Mouse (Mus musculus) 416B (cell line): ENCODE measurements around the gene Tiparp.

ENCODE experiments used
- DNase-seq: peaks from one replicate; pipeline ENCODE4 v3.0.0; 2011; ENCODE audit warnings: low read depth

Tiparp gene

DNA sequence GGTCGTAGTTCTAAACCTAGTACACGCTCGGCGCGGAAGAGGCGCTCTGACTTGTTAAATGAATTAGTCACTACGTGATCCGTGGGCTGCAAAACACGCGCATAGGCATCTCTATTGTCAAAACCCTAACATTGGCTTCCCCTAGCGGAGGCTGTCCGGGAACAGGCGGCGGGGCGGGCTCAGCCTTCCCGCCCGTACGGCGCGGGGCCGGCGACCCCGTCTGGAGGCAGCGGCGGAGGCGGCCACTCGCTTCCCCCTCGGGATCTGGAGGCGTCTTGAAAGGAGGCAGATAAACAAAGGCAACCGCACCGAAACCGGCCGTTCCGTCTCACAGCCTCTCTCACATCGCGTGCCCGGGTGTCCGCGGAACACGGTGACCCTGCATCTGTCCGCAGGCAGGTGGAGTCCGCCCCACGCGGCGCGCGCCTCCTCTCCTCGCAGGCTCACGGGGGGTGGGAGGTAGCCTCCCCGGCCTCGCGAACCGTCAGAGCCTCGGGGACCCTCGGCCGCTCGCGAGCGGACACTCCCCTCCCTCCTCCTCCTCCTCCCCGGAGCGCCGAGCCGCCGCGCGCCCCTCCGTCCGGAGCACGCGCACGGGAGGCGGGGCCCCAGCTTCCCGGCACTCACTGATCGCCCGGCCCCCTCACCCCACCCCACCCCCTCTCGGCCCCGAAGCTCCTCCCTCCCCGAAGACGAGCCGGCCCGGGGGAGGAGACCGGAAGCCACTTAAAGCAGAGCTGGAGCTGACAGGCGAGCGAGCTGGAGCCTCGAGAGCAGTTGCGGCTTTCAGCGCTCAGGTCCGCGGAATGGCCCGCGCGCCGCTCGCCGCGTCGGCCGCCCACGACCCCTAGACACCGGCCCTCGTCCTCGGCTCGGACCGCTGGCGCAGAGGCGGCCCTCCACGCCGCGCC lies at the start of gene Tiparp:
Tiparp (plus strand) TSS at position 720 of the 911 bp plus-strand sequence.
- DNase-seq: peak; percentile 95

DNA sequence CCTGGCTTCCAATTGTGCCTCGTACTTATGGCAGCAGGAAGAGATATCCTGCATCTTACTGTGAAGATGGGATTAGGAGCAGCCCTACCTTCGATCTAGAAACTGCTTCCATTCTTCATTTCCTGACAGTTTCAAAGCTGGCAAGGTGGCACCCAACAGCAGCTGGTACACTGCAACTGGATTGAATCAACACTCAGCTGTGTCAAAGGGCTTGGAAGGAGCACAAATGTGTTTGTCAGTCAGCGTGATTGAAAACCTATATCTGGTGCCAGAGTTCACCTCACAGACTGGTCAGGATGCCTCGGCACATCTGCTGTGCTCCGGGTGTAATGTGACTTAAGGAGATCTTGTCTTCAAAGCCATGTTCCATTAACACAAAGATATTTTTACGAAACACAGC lies 47.5 kb upstream of the Tiparp start:
- no peak for DNase-seq

DNA sequence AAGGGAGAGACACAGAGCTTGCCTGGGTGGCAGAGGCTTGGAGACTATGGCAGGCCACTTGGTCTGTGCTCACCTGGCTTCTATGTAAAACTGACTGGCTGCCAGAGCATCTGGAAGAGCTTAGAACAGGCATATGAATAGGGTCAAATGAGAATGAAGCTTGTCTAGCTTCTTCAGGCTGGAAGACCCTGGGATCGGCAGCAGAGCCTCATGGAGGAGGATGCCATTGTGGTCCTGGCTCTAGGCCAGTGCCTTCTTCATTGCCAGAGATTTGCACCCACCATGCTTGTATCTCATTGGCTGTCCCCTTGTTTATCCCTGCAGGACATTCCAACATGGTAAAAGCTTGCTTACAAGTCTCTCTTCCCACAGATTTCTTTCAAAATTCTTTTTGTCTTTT lies 45.9 kb upstream of the Tiparp start:
- DNase-seq: no peak

DNA sequence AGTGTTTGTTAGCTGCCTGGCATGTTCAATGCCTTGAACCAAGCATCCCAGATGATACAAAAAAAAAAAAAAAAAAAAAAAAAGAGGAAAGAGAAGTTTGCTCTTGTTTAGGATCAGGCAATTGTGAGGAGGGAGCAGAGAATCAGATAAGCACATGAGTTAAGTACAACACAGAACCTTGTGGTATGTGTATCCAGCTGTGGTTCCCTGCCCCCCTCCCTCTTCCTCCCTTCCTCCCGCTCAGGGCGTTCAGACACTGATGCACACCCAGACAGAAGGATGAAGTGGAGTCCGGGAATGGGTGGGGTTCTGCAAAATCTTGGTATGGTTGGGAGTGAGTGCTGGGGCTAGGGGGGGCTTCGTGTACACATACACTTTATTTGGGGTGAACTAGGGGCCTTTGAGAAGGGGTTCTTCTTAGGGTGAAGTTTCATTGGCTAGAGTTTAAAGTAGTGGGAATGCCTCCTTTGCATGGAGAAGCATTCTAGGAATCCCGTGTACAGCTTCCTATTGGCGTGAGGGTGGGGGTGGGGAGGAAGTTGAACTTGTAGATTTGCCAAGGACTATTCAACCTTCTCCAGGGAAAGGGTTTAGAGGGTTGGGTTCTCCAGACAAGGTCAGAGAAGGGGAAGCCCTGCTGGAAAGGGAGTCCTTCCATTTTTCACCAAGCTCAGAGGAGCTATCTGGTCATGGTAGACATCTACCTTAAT lies 45.4 kb upstream of the Tiparp start:
- peak; percentile 51 for DNase-seq

DNA sequence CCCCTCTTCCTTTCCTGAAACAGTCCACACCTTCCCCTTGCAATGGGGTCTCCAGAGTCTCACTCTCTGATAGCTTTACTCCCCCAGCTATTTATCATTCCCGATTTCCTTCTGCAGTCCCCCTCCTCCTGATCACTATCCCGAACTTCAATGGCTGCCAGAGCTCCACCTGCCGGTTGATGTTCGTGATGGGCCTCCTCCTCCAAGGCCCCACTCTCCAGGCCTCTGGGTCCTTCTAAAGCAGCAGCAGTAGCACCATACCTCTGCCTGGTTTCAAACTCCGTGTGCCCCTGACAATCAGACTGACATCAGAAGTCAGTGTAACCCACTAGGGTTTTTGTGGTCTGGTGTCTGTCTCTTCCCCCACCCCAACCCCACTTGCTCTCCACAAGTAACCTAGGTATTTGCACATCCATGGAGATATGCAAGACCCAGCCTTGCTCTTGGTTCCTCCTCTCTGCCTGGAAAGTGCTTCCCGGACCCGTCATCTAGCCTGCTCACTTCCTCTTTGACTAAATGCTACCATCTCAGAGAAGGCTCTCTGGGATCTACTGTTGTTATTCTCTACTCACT lies 44.0 kb upstream of the Tiparp start:
- DNase-seq: peak; percentile 14

DNA sequence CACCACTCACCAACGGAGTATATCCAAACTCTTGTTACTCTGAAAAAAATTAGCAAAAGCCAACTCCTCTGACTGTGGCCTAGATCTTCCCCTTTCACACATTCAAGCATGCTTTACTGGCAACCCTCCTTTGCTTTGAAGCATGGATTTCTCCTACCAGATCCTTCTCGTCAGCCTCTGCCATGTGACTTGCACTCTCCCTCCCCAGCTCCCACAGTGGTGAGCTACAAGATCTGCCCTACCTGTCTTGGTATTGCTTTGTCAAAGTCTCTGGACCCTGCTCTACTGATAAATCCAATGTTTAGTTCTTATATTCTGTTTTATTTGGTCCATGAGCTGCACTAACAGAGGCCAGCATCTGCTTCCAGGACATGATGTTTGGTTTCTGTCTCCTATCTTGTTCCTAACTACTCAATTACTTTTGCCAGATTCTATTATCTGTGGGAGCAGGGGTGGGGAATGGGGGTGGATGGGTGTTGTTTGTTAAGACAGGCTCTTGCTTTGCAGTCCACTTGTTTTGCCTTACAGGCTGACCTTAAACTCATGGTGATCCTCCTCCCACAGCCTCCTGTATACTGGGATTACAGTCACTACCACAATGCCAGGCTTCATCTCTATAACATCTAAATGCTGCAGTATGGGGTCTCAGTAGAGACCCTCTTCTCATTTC lies 40.7 kb upstream of the Tiparp start:
- DNase-seq: no peak

DNA sequence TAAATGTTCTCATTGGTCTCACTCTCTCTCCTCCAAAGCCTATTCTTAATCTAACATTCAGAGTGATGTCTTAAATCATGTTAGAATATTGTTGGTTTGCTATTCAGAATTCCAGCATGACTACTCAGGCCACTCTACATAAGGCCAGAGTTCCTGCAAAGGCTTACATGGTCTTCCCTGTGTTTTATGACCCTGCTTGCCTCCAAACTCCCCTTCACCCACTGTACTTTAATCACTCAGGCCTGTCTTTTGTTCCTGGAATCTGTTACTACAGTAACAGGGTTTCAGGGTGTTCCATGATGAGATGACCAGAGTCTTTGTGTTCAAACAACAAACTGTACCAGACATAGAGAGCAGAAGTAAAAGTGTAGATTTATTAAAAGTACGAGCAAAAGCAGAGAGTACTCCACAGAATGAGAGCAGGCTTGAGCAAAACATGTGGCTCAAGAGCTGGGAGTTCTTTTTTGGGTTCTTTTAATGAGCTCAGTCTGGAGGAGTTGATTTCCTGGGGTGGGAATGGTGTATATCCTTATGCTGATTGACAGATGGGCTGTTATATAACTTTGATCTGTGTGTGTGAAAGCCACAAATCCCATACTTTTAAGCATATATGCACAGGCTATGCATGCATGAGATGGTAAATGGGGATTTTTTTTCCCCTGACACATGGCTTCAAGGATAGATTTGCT lies 39.5 kb upstream of the Tiparp start:
- DNase-seq: no peak

DNA sequence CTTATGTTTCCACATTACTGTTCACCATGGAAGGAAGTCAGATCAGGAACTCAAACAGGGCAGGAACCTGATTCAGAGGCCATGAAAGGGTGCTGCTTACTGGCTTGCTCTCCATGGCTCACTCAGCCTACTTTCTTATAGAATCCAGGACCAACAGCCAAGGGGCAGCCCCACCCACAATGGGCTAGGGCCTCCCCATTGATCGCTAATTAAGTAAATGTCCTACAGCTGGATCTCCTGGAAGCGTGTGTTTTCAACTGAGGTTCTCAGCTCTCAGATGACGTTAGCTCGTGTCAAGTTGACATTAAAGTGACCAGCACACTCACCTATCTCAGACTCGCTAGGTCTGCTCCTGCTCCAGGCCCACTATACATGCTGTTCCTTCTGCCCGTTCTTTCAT lies 38.6 kb upstream of the Tiparp start:
- no peak for DNase-seq

DNA sequence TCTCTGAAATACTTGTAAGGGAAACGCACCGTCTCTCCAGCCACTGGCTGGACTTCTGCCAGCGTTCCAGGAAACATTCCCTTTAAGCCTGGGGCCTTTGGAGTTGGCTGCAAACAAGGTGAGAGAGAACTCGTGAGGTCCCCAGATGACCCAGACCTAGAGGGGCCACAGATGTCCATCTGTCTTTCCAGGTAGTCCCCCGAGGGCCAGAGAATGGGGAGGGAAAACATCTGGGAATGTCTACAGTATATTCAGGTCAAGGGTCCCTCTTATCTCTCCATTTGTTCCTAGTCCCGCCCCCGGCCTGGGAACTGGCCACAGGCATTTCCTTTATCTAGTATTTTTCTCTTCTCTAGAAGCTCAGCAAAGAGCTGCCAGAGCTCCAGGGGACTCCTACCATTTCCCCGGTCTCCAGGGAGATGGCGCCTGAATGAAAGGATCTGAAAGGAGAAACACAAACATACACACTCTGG lies 33.9 kb upstream of the Tiparp start:
- no peak for DNase-seq

DNA sequence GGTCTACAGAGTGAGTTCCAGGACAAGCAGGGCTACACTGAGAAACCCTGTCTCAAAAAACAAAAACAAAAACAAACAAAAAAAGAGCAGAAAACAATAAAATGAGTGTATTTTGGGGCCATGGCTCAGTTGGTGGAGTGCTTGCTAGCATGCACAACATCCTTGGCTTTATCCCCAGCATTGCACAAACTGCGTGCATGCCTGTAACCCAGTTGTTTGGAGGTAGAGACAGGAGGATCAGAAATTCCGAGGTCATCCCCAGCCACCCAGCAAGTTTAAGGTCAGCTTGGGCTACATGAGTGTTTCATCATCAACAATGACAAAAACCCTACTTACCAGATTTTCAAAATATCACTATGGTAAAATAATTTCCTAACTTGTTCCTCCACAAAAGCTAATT lies 20.4 kb upstream of the Tiparp start:
- no peak for DNase-seq

DNA sequence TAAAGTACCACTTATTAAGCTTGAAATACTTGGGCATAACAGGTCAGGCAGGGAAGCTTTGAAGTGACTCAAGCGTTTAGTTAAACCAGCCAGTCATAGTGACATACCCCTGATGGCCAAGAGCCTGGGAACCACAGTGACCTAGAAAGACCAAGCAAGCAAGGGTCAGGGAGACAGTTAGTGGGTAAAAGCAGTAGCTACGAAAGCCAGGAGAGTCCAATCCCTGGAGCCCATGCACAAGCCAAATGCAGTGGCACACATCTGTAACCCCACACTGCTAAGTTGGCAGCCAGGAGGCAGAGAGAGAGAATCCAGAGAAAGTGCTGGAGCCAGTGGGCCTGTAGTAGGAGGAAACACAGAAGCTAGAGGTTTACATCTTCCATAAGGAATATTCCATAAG lies 17.6 kb upstream of the Tiparp start:
- DNase-seq: no peak

DNA sequence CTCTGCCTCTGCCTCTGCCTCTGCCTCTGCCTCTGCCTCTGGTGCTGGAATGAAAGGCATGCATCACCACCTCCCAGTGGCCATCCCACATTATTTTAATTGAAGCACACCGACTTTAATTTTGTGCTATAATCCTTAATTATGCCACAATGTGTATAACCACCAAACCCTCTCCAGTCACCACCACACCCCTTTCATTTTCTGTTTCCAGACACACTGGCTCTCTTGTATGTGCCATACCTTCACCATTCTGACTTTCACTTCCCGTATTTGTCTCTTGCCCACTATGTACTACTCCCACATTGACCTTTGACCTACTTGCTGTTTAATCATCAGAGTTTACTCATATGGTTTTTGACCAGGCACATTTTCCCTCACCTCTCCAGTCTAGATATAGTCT lies 12.5 kb upstream of the Tiparp start:
- DNase-seq: peak; percentile 47

DNA sequence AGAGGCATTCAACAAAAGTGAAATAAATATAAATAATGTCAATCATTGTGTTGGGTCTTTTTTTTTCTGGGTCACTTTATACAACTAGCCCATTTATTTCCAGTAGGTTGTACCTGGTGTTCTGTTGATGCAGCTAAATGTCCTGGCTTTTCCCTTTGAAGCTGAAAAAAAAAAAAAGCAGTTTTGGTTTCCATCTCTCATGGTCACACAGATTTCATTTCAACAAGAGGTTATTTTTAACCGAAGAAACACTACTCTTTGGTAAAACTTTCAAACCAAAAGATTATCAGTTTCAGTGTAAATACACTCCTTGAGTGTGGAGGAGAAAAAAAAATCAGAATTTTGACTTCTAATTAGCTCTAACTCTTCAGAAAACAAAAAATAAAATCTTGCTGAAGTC lies 11.7 kb upstream of the Tiparp start:
- DNase-seq: no peak

DNA sequence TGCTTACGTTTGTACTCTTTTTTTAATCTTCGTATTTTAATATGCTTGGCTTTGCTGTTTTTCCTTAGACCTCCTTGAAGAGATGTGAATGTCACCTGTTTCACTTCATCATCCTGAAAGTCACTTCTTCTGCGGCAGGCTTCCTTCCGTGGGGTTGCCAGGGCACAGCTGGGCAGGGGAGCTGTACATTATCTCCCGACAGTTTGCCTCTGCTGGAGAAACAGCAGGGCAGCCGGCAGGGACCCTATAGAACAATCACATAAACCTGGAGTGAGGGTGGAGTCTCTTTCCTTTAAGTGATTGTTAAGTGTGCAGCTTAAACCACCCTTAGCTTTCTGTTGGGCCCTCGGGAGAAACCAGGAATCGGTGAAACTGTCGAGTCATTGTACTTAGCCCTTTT lies 11.1 kb upstream of the Tiparp start:
- no peak for DNase-seq

DNA sequence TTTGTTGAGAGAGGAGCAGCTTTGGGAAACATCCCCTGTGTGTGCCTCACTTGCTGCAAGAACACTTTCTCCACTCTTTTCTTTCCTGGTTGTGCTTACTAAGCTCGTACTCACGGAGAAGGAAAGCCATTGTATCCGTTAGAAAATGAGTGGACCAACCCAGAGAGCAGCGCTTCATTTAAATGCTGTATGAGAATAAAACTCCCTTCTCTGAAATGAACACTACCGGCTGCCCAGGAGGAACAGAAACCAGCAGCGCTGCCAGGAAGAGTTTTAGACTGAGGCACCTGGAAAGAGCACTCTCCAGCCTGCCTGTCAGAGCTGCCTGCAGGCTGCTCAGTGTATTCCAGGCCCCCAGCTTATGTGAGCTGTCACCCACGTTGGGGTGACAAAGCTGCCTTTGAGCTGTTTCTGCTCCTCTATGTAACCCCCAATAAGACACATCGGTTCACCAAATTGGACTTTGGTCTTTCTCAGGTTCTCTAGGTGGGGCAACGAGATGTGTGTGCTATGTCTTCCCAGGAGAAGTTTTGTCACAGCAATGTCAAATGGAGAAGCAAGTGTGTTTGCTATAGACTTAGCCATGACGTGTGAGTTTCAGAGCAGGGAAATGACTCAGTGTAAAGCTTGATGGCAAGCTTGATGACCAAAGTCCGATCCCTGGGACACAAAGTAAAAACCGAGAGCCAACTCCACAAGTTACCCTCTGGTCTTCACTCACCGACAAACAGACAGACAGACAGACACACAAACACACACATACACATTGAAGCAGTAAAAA lies 10.3 kb upstream of the Tiparp start:
- peak; percentile 32 for DNase-seq

DNA sequence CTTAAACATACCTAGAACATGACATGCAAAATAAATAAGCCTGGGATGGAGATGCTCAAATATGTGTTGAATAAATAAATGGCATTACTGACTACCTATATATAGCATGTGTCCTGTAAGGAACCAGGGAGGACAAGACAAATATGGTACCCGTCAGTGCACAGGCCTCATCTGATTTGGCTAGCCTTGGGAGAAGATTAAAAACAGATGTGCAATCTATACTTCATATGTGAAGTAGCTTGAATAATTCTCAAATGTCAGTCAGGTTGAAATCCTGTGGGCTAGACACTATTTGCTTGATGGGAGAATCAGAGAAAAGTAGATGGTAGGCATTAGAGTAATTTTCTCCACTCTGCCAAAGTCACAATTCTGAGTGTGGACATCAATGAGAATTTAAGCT lies 6.8 kb upstream of the Tiparp start:
- no peak for DNase-seq

DNA sequence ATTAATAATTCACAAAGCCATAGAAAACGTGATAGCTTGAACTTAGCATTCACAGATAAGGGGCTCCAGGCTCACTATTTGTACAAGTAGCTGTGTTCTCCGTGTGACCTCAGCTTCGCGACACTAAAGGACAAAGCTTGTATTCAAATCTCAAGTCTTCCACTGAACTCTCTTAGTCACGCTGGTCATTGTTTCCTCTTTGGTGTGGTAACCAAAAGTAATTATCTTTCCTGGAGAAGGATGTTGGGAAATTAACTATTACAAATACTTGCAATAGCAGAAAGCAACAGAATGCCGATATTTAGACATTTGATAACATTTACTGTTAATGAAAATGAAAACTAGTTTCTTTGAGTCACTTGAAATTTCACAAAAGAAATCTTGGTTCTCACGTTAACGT lies 4.8 kb upstream of the Tiparp start:
- peak; percentile 78 for DNase-seq

DNA sequence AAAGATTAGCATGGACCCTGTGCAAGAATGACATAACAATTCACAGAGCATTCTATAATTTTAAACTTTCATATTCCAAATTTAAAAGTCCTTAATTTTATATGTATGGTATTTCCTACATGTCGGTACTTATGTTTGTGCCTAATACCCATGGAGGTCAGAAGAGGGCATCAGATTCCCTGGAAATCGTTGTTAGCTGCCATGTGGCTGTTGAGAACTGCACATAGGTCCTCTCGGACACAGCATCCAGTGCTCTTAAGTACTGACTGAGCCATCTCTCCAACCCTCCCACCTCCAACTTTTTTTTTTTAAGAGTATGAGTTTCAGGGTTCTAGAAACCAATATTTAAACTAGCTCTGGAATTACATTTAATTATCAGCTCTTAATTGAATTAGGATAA lies 2.5 kb upstream of the Tiparp start:
- DNase-seq: no peak

DNA sequence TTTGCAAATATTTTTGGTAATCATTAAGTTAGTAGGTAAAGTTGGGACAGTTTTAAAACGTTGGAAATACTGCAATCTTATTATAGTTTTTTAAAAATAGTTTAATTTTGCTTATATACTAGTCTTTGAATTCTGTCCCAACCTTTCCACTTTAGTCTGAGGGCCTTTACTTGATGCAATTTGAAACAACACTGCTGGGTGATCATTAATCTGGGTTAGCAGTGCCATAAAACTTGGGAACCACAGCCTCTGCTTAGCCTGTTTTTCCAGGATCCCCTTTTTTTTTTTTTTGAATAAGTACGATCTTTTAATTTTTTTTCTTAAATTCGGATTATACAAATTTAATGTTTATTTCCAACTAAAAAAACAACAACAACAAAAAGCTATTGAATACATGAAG lies 1.0 kb upstream of the Tiparp start:
- no peak for DNase-seq

DNA sequence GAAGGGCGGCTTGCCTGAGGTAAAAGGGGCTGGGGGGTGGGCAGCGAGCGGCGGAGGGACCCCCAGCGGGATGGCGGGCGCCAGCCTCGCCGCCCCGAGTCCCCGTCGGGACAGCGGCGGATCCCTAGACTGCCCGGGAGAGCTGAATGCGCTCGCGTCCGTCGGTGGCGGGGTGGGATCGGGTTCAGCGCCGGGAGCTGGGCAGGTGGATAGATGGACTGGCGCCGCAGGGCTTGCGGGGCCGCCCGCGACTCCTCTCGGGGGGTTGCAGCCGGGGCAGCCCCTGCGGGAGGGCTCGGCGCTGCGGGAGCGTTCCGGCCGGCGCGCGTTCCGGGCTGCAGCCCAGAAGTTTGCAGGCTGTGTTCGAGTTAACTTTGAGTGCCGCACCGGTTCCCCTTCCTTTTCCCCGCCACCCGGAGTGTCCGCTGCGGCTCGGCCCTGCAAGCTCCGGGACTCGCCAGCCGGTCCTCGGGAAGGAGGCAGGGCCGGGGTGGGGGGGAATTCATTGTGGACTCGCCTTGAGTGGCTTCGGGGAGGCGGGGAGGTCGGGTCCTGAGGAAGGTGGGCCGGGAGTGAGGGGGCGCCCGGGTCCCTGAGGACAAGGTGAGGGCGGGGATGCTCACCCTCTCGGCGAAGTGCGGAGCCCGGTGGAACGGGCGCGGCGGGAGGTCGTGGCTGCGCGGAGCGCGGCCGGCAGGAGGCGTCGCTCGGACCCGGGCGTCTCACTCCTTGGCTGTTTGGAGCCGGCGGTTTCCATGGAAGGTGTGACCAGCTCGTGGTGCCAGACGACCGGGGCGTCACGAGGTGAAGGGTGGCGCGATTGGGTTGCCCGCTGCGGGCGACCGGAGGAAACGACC lies 632 bp downstream of the Tiparp start:
- no peak for DNase-seq
